Mouse (Mus musculus) c-Kit-negative CD71-positive TER-119-positive erythroid progenitor cells, embryonic 14.5 days (primary cell): Measurements from ENCODE around the gene Crip3.

Experiments used
- DNase-seq: peaks from one replicate; pipeline ENCODE4 v3.0.0-alpha.2; 2013; ENCODE audit warnings: low read depth, low spot score

The Crip3 gene

GRCm38 (mm10) chr17:46428761-46429414 is at the start of gene Crip3:
Crip3 (plus strand) TSS chr17:46428926.
- DNase-seq, result no peak

GRCm38 (mm10) chr17:46383294-46384060 is 45.2 kb upstream of the Crip3 start, which contains the start of gene Zfp318:
Zfp318 (plus strand) TSS chr17:46383731.
- peak; percentile 74 for DNase-seq

- DNase-seq, result no peak
These were observed 44.5 kb upstream of the Crip3 start for GRCm38 (mm10) chr17:46384061-46384801.

DNA sequence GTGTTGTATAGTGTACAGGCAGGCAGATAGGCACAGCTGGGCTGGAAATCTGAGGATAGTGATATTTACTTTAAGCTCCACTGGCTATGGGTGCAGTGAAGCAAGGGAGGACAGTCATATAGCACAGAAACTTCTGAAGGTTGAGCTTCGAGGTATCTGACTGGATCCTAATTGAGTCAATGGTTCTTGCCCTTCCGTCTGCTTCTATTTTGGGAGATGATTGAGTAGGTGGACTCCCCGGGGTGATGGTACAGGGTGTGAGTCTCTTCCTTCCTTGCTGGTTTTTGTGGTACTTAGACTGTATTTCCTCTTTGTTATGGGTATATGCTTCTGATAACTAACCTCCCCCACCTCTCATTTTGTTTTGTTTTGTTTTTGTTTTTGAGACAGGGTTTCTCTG is 40.5 kb upstream of the Crip3 start:
- no peak for DNase-seq

DNA sequence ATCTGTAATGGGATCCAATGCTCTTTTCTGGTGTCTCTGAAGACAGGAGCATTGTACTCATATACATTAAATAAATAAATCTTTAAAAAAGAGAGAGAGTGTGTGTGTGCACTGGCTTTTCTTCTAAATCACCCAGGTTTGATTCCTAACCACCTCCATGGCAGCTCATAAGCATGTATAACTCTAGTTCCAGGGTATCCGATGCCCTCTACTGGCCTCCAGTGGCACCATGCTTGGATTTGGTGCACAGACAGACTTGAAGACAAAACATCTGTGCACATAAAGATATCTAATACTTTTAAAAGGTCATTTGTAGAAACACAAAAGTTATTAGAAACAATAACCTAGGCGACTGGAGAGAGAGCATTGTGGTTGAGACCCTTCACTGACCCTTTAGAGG is 35.7 kb upstream of the Crip3 start:
- DNase-seq, result no peak

GRCm38 (mm10) chr17:46394631-46395030 is 34.1 kb upstream of the Crip3 start:
- DNase-seq, result no peak

DNA sequence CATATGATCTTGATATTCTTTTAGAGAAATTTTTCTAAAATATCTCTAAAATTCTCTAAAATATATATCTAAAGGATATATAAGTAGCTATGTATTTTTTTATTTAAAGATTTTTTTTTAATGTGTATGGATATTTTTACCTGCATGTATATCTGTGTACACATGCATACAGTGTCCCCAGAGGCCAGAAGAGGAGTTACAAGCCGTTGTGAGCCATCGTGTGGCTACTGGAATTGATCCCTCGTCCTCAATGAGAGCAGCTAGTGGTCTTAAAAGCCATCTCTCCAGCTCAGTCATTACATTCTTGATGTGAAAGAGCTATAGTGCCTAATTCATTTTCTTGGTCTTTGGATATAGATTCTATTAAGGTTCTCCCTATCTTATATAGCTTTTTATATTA is 20.2 kb upstream of the Crip3 start:
- DNase-seq, result no peak

DNA sequence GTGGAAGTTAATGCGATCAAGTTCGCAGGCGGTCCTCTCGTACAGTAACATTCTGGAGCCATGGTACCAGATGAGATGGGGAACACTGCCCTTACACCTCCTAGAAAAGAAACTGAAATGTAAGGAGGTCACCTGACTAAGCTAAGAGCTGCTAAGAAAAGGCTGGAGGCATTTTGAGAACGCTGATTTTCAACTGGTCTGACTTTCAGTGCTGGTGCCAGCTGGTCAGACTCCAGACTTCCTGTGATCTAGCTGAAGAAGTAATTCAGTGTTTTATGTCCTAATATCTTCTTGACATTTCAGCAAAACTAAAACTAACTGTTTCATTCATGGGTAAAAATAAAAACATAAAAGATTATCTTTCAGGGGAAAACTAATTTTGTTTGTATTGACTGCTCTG is 10.1 kb upstream of the Crip3 start:
- DNase-seq, result no peak

- DNase-seq, result no peak
These were observed 9.0 kb upstream of the Crip3 start for GRCm38 (mm10) chr17:46419717-46420116.

DNA sequence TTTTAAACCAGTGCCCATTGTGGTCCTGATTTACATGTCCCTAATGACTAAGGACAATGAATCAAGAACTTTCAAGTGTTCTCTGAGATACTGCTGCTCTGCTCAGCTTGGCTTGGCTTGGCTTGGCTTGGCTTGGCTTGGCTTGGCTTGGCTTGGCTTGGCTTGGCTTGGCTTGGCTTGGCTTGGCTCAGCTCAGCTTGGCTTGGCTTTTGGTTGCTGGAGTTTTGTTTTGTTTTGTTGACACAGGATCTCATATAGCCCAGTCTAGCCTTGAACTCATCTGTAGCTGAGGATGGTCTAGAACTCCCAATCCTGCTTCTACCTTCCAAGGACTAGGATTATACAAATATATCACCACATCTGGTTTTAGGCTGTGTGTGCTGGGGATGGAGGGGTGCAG is 2.2 kb upstream of the Crip3 start:
- no peak for DNase-seq

DNA sequence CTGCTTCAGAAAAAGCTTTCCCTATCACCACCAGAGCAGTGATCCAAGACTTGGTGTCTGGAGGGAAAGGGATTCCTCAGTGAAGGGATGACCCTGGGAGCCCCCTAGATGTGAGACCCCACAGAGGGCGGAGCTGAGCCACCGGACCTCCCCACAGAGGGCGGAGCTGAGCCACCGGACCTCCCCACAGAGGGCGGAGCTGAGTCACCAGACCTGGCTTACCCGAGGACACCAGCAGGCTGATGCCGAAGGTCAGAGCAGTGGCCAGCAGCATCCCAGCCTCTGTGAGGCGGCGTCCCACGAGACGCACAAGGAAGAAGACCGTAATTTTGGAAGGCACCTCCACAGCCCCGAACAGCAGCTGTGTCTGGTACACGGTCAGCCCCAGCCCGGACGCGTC is 4.9 kb downstream of the Crip3 start:
- no peak for DNase-seq

DNA sequence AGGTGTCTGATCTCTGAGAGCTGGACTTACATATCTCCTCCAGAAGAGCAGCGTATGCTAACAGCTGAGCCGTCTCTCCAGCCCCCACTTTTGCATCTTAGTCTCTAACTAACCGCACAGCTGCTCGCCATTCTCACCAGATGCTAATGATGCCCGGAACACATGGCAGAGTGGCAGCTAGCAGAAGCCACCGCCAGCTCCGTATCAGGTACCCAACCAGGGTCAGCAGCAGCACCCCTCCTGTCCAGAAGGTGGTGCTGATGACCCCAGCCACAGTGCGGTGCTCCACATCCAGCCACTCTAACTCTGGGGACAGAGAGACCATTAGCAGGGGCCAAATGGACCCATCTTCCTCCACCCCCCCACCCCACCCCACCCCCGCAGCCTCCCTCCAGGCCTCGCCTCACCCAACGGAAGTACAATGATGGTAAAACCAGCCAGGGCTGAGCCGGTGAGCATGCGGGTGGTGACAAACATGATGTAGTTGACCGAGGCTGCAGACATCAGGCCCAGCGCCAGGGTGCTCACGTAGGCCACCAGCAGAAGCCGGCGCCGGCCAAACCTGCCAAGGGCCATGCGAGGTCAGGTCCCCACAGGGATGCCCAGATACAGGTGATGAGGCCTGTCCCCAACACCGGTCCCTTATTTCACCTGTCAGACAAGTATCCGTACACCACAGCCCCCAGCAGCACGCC is 8.1 kb downstream of the Crip3 start:
- DNase-seq, result no peak

DNA sequence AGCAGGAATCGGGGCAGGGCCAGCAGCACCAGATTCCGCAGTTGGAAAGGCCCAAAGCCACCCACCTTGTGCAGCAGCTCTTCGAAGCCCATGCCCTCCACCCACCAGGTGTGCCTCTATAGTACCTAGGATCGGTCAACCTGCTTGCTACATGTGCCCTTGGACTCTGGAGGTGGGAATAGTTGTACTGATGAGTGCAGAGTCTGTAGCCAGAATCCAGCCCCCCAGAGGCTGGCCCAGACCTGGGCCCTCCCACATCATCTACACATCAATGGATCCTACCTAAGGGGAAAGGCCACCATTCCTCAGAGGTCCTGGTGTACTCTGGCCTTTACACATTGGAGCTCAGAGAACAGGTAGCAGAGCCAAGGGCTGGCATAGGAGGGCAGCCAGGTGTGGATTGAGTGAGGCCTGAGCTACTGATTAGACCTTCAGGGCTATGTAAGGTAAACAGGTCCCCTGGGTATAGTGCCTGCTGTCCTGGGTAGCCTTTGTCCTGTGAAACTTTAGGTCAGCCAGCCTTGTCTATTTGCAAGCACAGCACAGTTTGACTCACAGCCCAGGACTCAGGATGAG is 9.7 kb downstream of the Crip3 start, which contains the start of gene Slc22a7:
Gene Slc22a7, minus strand, starts transcription at position 160 of the 576 bp plus-strand sequence.
- no peak for DNase-seq

GRCm38 (mm10) chr17:46439176-46439575 is 10.4 kb downstream of the Crip3 start:
- no peak for DNase-seq

- DNase-seq, result no peak
These were observed 16.3 kb downstream of the Crip3 start for GRCm38 (mm10) chr17:46444839-46445579.

DNA sequence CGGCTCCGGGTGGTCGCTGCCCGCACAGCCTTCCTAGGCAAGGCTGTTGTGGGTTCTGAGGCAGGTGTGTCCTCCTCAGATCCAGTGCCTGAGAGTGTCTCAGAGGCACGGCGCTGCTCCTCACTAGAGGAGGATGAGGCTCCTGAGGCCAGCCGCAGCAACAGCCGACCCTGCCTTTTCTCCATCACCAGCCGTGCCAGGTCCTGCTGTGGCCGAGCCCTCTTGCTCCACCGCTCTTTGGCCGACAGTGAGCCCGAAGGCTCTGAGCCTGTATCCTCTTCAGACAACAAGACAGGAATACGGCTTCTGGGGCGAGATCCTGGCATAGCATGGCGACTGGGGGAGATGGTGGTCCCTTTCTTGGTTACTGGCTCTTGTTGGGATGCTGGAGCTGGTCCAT is 17.5 kb downstream of the Crip3 start:
- no peak for DNase-seq

GRCm38 (mm10) chr17:46452683-46453082 is 24.0 kb downstream of the Crip3 start:
- DNase-seq, result no peak

DNA sequence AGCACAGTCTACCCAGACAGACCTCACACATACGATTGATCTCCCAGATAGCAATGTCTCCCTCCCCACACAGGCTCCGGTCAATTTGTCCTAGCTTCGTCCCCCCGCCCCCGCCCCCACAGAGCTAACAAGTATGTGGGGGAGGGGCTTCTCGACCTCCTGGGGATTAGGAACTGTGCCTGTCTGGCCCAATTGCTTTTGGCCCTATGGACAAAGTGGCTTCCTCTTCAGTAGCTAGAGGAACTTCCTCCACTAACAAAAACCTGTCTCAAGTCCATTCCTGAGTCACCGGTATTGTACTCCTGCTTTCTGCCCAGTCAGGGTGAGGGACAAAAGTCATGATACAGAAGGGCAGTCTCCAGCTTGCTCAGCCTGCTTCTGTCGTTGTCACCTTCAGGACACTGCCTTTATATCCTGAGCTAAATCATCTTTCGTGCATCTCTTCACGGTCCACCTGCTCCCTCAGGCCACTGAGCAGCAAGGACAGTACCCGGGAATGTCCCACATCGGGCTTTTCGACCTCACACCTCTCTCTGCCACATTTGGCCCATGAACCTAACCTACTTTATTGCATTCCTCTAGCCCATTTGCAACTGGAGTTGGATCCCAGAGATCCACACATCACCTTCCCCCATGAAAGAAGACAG is 24.7 kb downstream of the Crip3 start:
- DNase-seq, result no peak

- no peak for DNase-seq
These were observed 25.3 kb downstream of the Crip3 start for GRCm38 (mm10) chr17:46453970-46454411.

GRCm38 (mm10) chr17:46454539-46454938 is 25.8 kb downstream of the Crip3 start:
- DNase-seq, result no peak
